Mouse (Mus musculus) telencephalon, adult 2 months (tissue): ENCODE results near the gene Spryd3.
"Not testable (repeated sequence)": the region's sequence is repeated elsewhere in the genome, so short reads cannot be mapped to it uniquely, and the experiment has no call there.

Experiments used
- DNase-seq: peaks from one replicate; pipeline ENCODE4 v3.0.0-alpha.2; 2011; ENCODE audit warnings: low read depth, low spot score

The Spryd3 gene

GRCm38 (mm10) chr15:102100161-102100981, 35.7 kb downstream of the Spryd3 start, which contains the start of gene Tns2:
Gene Tns2, plus strand, starts transcription at chr15:102100413.
- peak; percentile 43 for DNase-seq

- DNase-seq = no peak
Observed at GRCm38 (mm10) chr15:102099771-102100160, 36.3 kb downstream of the Spryd3 start.

- no peak for DNase-seq
Observed at GRCm38 (mm10) chr15:102099260-102099659, 36.8 kb downstream of the Spryd3 start.

- DNase-seq = no peak
Observed at GRCm38 (mm10) chr15:102097991-102098555, 38.0 kb downstream of the Spryd3 start.

- DNase-seq = no peak
Observed at GRCm38 (mm10) chr15:102097147-102097915, 38.7 kb downstream of the Spryd3 start.

- DNase-seq = no peak
Observed at GRCm38 (mm10) chr15:102094988-102095387, 41.0 kb downstream of the Spryd3 start.

GRCm38 (mm10) chr15:102094157-102094556, 41.9 kb downstream of the Spryd3 start:
- DNase-seq = no peak

GRCm38 (mm10) chr15:102092222-102092621, 43.8 kb downstream of the Spryd3 start:
- no peak for DNase-seq

- no peak for DNase-seq
Observed at GRCm38 (mm10) chr15:102091688-102092087, 44.3 kb downstream of the Spryd3 start.

GRCm38 (mm10) chr15:102091063-102091679, 44.9 kb downstream of the Spryd3 start:
- DNase-seq = no peak

GRCm38 (mm10) chr15:102089914-102090585, 46.0 kb downstream of the Spryd3 start:
- DNase-seq = no peak

GRCm38 (mm10) chr15:102083028-102083427, 53.0 kb downstream of the Spryd3 start:
- DNase-seq = no peak

- DNase-seq = no peak
Observed at GRCm38 (mm10) chr15:102082148-102082547, 53.9 kb downstream of the Spryd3 start.

GRCm38 (mm10) chr15:102080429-102080828, 55.6 kb downstream of the Spryd3 start:
- no peak for DNase-seq

GRCm38 (mm10) chr15:102079924-102080323, 56.1 kb downstream of the Spryd3 start:
- not testable (repeated sequence) for DNase-seq

- DNase-seq = no peak
Observed at GRCm38 (mm10) chr15:102079221-102079620, 56.8 kb downstream of the Spryd3 start.

GRCm38 (mm10) chr15:102077111-102077677, 58.8 kb downstream of the Spryd3 start:
- no peak for DNase-seq

GRCm38 (mm10) chr15:102074876-102075585, 61.0 kb downstream of the Spryd3 start:
- no peak for DNase-seq

- DNase-seq = no peak
Observed at GRCm38 (mm10) chr15:102074070-102074731, 61.8 kb downstream of the Spryd3 start.
